Mouse (Mus musculus) thymus, postnatal 14 days (tissue): ENCODE measurements at regions not wholly inside any gene's neighbourhood (a gene's known extent, or its start where the extent isn't known, plus 50 kb on each side); places are given as distances from the start of the nearest gene placed in this dataset.
"Not testable (repeated sequence)": the region's sequence is repeated elsewhere in the genome, so short reads cannot be mapped to it uniquely, and the experiment has no call there.

Experiments
- DNase-seq: peaks from one replicate; pipeline ENCODE4 v3.0.0; 2021

DNA sequence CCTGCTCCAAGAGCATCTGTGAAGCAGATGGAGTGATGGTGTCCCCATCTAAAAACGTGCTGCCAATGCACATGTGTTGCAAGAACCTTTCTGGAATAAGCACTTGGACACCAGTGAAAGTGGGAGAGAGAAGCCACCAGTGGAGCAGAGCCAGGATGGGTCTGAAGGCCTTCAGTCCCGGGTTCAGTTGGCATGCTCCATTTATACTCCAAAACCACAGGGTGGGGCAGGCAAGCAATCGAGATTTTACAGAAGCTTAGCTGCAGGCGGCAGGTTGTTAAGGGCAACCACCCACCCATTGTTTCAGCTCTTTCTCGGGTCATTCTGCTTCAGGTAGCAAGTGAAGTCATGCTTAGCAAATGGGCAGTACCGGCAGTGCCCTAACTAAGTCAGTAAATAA lies 51.8 kb upstream of the Sv2b start:
- no peak for DNase-seq

DNA sequence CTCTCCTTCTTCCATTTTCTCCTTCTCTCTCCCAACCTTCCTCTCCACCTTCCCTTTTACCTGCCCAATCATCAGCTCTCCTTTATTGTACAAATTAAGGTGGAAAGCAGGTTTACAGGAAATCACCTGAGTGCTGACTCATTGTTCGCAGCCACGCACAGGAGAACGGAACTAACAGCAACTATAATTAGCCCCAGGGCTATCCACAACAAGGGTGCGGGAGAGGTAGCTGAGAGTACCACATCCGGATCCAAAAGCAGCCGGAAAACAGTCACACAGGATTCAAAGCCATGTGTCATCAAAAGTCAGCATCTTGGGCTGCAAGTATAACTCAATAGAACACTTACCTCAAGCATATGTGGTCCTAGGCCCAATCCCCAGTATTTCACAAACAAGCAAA lies 53.5 kb upstream of the Sv2b start:
- peak; percentile 65 for DNase-seq

DNA sequence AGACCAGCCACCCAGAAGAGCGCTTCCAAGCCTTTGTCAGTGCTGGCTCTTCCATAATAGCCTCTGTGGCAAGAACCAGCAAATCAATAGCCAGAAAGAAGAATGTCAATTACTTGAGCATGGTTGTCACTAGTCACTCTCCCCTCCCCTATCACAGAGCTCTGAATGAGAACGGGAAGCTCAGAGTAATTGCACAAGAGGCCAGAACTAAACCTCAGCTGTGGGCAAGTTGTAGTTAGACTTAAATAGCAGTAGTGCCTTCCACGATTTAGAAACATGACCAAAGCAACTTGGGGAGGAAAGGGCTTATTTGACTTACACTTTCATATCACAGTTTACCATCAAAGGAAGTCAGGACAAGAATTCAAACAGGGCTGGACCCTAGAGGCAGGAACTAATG lies 56.4 kb upstream of the Sv2b start:
- DNase-seq: no peak

DNA sequence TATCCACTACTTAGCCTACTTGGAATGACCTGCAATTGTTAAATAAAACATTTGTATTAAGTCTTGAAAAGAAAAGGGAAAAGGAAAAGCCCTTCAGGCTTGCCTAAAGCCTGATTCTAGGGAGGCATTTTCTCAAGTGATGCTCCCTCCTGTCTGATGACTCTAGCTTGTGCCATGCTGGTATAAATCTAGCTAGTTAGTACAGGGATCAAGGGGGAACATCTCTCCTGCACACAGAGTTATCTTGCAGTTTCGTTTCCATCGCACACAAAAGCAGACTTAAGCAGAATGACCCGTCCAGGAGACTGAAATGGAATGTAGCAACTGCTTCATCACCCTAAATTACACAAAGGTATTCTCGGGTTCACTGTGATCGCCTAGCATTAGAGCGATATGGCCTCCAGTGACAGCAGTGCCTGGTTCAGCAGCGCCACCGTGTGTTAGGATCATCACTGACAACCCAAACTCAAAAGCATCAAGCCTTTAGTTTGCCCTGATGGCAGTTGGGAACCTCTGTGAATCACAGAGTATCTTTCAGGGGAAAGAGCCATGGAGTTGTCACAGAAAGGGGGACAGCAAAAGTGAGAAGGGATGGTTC lies 57.3 kb upstream of the Sv2b start:
- peak; percentile 80 for DNase-seq

DNA sequence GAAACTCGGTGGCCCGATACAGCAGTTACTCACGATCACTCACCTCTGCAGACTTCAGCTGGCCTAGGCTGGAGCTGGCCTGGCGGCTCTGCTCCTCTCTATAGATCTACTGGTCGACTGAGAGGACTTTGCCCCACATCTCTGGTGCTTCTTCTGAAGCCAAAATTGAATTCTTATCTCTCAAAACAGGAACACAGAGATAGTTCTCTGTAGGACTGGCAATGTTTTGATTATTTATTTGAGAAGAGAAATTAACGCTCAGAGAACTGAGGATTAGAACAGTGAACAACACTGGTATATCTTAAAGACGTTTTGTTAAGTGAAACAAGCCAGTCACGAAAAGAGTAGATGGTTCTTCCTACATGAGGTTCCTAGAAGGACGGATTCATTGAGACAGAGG lies 59.3 kb upstream of the Sv2b start:
- no peak for DNase-seq

DNA sequence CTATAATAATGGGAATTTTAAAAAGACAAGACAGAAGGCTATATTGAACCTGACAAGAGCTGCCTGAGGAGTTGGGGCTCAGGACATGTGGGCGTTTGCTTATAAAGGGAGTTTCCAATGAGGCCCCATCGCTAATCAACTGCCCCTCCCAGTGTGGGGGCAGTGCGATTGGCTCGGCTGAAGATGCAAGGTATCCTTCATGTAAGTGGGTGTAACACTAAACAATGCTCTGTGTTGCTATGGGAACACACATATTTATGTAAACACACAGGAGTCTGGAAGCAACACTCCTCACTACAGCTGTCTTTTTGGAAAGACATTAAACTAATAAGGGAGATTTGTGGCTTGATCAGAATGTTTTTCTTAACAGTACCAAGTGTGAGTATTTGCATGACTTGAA lies 60.3 kb upstream of the Sv2b start:
- no peak for DNase-seq

DNA sequence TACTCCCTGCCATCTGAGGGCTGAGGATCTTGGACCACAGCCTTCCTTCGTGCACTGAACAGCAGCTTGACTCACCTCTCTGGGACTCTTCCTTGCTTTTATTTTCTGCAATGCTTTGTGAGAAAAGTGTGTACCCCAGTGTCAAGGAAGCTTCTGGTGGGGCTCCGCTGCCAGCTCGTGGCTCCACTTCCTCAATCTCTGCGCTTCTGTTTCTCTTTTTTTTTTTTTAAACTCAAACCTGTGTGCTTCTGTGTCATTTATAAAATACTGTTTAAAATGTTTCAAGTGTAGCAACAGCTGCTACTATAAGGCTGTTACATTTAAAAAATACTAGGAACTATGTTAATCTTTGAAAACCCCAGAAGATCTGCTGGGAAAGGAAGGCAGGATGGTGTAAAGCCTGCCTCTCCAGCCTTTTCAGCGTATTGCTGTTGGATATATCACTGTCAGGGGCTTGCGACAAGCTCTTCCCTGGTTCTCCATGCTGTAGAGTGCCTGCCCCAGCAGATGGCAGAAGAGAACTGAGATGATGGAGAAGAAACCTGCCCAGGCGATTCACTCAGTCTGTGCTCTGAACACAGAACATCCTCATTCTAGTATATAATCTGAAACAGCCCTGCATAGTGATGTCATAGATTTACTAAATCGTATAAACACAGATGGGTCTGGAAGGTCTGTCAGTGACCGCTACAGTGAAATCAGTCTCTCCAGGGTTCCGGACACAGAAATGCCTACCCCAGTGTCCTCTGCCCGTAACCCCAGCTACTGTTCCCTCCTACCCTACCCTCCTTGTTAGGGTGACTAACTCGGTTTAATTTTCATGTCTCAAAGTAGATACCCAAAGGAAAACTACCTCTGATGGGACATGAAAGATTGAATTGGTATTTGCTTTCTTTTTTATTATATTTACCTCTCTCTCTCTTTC lies 61.8 kb upstream of the Sv2b start:
- peak; percentile 85 for DNase-seq

DNA sequence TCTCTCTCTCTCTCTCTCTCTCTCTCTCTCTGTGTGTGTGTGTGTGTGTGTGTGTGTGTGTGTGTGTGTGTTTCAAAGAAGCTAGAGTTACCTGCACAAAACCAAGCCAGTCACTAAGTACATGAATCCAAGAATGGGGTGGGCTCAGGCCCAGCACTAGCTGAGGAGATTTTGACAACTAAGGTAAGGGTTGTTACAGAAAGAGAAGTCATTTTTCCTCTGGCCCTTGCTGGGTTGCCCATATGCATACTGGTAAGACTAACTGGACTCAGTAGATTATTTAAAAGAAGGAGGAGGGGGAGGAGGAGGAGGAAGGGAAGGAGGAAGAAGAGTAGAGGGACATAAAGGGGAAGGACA lies 62.4 kb upstream of the Sv2b start:
- DNase-seq: no peak

DNA sequence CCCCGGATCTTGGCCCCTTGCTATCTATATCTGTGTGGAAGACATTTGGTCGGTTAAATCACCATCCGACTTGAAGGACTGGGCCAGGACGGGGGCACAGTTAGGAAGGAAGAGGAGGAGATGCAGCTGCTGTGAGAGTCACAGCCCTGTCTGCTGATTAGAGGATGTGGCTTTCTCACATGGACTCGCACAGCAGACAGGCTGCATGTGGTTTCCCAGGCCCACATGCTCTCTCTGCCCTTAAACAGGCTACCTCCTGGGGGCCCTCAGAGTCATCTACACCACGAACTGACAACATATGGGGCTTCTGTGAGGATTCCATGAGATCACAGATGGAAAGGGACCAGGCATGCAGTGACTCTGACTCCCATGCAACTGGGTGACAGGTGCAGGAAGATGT lies 62.9 kb upstream of the Sv2b start:
- peak; percentile 78 for DNase-seq

DNA sequence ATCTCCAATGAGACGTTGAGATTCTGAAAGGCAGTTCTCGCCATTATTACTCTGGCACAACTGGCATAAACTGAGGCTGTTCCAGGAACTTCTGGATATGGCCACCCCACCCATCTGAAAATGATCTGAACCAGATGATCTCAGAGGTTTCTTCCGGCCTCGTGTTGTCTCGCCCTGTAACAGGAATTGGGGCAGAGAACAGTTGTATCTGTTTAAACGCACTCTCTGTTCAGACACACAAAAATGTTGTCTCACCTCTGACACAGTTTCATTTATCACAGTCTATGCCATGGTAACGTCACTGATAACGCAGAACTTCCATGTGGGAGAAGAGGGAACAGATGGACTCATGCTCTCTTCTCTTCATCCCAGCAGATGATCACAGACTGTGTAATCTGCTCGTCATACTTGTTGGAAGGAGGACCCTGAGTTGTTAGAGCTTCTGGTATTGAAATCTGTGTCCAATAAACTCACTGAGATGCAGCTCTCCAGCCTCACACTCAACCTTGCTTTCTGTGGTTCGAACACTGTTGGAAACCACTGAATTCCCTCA lies 63.9 kb upstream of the Sv2b start:
- peak; percentile 21 for DNase-seq

DNA sequence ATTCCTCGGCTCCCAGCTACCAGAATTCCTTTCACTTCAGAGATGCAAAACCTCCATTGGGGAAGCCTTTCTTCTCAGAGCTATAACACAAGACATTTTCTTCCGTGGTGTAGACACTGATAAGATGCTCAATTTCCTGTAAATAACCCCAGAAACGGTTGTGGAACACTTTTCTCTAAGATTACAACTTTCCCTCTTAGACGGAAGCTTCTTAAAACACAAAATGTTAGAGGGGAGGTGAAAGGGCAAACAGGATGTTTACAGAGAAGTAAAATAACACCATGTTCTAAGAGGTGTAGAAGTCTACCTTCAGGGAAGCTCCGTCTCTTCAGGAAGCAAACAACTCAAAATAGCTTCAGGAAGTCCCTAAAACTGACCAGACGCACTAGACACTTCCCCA lies 65.4 kb upstream of the Sv2b start:
- no peak for DNase-seq

DNA sequence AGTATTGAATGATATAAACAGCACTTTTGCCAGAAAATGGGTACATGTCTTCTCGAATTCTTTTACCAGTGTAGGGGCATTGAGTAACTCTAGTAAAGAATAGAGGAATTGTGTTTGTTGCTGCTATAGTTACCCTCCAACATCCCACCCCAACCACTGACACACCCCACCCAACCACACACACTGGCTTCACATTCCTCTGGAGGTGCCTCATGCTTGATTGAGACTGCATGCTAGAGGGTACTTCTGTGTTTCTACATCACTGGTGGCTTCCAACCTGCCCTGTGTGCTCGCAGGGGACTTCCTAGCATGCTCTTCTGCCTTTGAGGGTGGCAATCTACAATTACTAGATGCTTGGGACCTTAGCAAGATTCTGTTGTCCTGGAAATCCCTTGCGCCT lies 70.5 kb upstream of the Sv2b start:
- no peak for DNase-seq

DNA sequence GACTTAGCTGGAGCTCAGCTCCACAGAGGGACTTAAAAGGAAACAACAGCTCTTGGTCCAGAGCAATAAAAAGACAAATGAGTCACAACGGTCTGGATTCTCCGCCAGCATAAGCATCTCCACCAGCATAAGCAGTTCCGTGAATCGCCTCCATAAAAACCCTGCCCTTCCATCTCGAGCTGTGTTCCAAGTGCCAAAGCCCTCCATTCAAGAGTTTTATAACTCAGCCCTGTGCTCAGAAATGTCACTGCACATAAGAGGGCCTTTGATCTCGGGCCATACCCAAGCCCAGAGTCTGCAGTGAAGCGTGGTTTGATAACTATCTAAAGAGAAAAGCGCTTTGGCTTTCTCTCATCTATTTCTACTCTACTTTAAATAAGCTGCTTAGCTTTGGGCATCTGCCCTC lies 70.8 kb upstream of the Akap13 start:
- DNase-seq: peak; percentile 46

DNA sequence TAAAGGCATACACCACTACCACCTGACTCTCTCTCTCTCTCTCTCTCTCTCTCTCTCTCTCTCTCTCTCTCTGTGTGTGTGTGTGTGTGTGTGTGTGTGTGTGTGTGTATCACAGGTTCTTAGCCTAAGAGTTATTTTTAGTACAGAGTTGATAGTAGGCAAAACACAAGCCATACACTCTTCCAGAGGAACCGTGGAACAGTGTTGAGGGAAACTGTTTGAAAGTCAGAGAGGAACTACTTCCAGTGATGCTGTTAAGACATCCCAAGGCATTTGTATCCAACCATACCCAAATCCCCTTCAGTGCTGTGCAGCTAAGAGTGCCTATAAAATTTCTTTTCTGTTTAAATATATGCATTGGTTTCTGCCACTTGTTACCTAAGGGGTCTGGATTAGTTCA lies 68.3 kb upstream of the Akap13 start:
- DNase-seq: no peak

DNA sequence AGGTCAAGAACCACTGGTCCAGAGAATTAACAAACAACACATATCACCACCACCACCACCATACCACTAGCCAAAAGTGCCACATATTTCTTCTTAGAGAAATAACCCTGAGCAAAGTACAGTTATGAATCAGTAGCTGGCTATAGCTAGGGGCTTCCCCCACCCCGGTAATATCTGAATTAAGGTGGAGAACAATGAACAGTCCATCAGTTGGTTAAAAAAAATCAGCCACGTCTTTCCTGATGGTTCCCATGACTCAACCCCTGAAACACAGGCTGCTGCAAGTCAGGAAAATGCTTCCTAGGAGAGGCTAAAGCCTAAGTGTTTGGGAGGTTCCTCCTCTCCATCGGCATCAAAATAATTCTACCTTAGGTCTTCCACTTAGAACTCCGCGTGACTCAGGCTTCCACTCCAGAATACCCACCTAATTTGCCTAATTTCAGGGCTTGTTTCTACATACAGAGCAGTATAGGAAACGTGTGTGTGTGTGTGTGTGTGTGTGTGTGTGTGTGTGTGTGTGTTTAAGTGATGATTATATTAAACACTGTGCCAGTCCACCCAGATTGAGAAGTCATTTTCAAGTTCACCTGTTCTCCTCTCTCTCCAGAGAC lies 67.4 kb upstream of the Akap13 start:
- no peak for DNase-seq

DNA sequence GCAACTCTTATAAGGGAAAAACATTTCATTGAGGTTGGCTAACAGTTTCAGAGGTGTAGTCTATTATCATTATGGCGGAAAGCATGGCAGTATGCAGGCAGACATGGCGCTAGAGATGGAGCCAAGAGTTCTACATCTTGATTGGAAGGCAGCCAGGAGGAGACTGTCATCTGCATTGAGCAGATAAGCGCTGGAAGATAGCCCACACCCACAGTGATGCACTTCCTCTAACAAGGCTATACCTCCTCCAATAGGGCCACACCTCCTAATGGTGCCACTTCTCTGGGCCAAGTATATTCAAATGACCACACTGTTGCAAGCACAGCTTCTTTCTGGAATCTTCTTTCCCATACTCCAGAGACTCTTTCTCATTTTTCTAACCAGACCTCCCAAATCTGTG lies 65.2 kb upstream of the Akap13 start:
- DNase-seq: no peak

DNA sequence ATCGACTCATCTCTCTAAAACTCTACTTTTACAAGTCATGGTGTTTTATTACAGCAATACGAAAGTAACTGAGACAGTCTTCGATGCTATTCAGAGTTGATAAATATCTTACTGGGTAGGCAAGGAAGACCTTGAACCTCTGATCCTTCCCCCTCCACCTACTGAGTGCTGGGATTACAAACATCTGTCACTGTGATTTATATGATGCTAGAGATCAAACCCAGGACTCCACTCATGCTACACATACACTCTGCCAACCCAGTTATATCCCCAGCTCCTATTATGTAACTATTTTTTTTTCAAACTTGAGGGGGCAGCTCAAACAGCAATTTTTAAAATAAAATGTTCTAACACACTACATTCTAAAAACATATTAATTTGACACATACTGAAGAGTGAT lies 62.6 kb upstream of the Akap13 start:
- no peak for DNase-seq

DNA sequence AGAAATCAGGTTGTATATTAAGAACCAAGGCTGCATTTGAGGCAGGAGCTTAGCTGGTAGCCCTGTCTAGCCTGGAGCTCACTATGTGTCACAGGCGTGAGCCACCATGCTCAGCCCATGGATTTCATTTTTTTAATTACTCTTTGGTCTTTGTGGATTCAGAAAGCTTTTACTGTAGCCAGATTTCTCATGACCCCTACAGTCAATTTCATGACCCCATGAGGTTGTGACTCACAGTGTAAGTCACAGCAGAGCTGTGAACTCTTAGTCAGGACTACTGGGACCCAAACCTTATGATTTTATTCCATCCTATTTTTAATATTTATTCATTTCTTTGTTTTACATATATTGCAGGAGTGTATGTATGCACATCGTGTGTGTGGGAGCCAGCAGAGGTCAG lies 61.9 kb upstream of the Akap13 start:
- DNase-seq: no peak

DNA sequence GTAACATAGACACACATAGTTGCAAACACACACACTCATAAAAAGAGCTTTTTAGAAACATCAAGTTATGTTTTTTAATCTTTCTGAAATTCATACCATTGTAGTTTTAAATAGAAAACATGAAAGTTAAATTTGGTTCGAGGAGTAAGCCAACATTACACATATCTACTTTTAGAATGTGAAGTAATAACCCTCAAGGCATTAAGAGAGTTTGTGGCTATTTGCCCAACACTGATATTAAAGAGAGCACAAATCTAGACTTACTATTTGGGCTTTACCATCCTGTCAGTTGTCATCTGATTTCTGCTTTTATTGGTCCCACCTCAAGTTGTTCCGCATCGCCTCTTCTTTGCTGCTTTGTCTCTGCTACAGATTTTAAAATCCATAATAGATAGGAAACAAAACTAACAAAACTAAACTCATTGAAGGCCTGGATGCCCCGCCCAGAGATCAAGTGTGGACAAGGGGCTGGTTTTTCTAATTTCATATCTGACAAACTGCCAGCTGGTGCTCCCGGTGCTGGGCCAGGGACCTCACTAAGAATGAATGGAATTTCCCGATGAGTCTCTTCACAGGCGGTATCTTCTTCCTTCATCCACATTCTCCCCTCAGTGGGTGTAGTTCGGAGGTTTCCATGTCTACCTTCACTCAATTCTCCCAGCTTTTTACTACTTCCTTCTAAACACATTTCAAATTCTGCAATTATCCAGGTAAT lies 60.3 kb upstream of the Akap13 start:
- no peak for DNase-seq

DNA sequence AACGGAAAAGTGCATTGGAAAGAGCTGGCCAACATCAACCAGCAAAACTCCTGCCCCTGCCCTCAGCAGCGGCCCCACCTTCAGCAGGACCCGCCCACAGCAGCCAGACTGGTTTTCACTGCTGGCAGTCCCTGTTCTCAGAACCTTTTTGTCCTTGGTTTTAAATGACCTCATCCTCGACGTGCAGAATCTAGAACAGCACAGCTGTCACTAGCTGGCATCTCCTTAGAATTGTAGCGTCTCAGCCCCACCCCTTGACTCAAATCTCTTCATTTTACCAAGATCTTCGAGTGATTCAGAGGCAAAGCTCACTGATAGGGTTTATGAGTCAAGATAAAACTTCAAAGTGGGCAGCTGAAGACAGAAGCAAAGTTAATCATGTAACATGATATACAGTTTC lies 57.8 kb upstream of the Akap13 start:
- DNase-seq: no peak

DNA sequence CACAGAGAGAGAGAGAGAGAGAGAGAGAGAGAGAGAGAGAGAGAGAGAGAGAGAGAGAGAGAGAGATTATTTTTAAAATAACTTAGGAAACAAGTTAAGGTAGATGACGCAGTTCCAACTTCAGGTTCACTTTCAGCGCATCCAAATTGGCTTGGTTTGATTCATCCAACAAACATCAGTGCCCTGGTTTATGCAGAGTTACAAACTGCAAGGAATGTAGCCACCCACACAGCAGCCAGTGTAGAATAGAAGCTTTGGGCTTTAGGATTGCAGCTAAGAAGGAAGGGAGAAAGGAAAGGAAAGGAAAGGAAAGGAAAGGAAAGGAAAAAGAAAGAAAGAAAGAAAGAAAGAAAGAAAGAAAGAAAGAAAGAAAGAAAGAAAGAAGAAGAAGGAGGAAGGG lies 56.9 kb upstream of the Akap13 start:
- not testable (repeated sequence) for DNase-seq

DNA sequence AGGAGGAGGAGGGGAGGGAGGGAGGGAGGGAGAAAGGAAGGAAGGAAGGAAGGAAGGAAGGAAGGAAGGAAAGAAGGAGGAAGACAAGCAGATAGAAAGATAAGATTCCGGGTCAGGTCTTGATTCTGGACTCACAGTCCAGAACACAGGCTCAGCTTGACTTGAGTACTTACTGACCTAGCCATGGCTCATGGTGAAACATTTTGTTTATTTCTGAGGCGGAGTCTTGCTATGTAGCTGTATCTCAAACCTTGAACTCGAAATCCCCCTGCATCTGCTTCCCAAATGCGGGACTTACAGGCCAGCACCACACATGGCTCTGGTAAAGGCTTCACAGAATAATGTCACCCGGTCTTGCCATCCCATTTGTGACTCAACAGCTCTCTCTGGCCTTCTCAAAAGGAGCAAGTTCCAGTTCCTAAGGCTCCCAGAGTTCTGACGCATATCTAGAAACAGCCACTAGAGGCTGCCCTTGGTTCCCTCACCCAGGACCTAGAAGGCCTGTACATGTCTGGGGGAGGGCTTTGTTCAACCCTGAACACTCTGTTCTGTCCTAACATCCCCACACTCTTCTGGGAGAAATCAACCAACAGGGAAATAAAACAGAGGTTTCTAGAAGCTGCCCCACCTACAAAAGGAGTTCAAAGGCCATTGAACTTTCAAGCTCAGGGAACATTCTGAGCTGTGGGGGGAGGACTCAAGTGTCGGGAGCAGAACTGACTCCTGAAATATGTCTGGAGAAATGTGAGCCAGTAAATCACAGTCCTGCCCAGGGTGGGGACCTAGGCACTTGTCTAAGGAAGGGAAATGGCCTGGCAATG lies 56.2 kb upstream of the Akap13 start:
- DNase-seq: peak; percentile 57

DNA sequence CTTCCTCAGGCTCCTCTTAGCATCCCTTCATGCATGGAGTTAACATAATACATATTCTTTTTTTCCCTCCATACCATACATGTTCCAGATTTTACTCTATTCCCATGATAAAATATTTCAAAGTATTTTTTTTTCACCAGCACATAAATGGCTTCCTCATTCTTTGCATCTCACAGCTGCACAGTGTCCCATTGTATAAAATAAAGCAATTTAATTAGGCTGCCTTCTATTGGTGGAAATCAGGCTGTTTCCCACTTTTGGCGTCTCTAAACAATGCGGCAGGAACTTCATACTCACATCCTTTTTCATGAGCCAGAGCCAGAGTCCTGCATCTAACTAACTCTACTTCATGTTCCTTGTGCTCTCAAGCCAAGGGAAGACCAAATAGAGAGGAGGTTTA lies 54.9 kb upstream of the Akap13 start:
- DNase-seq: no peak
